Mouse (Mus musculus): ENCODE results near the gene Pecam1.

DNA sequence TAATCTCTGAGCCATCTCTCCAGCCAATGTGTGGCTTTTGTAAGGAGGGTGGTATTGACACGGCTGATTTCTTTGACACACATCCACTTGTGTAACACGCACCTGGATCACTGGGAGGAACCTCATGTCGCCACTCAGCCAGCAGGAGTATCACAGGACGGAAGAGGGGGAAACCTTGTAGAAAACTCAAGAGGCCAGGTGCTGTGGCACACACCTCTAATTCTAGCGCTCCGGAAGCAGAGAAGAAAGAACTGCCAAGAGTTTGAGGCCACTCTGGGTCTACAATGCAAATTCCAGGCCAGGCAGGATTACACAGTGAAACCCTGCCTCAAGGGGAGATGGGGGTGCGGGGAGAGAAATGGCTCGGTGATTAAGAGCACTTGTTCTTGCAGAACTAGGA, 43.3 kb downstream of the Pecam1 start:
- TF ChIP-seq MAX (IDR thresholded peaks at IDR 0.05) (no peak), CTCF (IDR thresholded peaks at IDR 0.05; ENCODE audit: control insufficient read depth, insufficient read depth, insufficient read length) (no peak), USF1 (IDR thresholded peaks at IDR 0.05; ENCODE audit: low read depth) (no peak), MYOG (IDR thresholded peaks at IDR 0.05; ENCODE audit: control insufficient read depth, extremely low read depth, insufficient read length) (no peak), MYOD1 (IDR thresholded peaks at IDR 0.05; ENCODE audit: control insufficient read depth, insufficient read length, low read depth) (no peak), FOSL1 (IDR thresholded peaks at IDR 0.05; ENCODE audit: insufficient read depth, low read length, poor library complexity, severe bottlenecking) (no peak), CEBPB (IDR thresholded peaks at IDR 0.05; ENCODE audit: low read depth) (no peak)

All from C2C12 (cell line).